Comparison of ENCODE assay signal across 23 mouse cellular contexts in the genomic region with DNA sequence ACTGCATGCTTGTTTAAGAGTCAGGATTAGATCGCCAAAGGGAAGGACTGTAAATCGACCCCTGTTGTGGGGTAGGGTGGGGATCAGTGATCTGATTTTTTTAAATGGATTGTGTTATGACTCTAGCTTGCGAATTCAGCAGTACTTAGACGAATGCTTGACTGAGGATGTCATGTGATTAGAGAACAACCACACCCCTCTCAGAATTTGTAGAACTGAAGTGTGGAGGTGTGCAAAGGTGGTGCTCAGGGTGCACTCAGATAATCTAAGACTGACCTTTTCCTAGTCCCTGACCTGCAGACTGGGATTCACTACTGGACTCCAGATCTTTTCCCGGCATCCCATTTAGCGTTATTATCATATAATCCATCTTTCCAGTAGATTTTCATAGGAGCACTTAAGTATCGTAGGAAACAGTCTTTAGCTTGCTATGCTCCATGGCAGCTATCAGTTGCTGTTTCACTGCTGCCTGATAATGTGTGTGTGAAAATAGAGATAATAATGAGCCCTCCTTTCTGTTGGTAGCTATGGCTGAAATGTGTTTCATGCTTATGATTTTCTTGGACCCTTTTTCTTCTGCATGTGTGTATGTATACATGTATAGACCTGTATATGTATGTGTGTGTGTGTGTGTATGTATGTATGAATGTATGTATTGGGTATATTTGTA. TPM values are rescaled to one million over a fixed set of nuclear protein-coding genes. Genes with fewer than 3 reads are reported as not detected.
A peak's percentile ranks its signal among the peaks of the same experiment; 100 is the strongest.
DNase-seq lines count a peak whose midpoint lies in the region; ATAC-seq and TF ChIP-seq lines count a peak whose summit lies in the region.
"Had no signal": no experiment of that assay in that cellular context is flagged by ENCODE, and none has a peak within 500 bp of the region (broad histone marks: within the 10 kb centered on the region; RNA-seq: fewer than 3 reads in every experiment).

No protein-coding gene starts in this region.

- H3K9me3 ChIP-seq in lung, embryonic 14.5 days (ENCODE audit: low read depth, low read length), result no peaks in the 10 kb centered on the region
- H3K9me3 ChIP-seq in MEL (replicated peaks; ENCODE audit: insufficient read depth, low read length), result no peaks in the 10 kb centered on the region
- H3K9me3 ChIP-seq in liver, embryonic 13.5 days (replicated peaks), result no peaks in the 10 kb centered on the region
- H3K9me3 ChIP-seq: embryonic facial prominence, embryonic 12.5 days; forebrain, embryonic 10.5 days; hindbrain, embryonic 10.5 days; limb, embryonic 10.5 days; neural tube, embryonic 13.5 days had no signal

- H3K27me3 ChIP-seq in heart, adult 2 months (ENCODE audit: control insufficient read depth, insufficient read depth, low read length), result no peaks in the 10 kb centered on the region
- H3K27me3 ChIP-seq in lung, embryonic 14.5 days (ENCODE audit: insufficient read depth, low read length), result no peaks in the 10 kb centered on the region
- no peaks in the 10 kb centered on the region for H3K27me3 ChIP-seq in MEL (ENCODE audit: control insufficient read depth in 1 of 2, insufficient read depth in 2 of 2, low read length in 2 of 2)
- no peaks in the 10 kb centered on the region for H3K27me3 ChIP-seq in liver, embryonic 13.5 days
- H3K27me3 ChIP-seq: CH12.LX; embryonic facial prominence, embryonic 12.5 days; neural tube, embryonic 13.5 days had no signal

- no peaks in the 10 kb centered on the region for H3K79me2 ChIP-seq in heart, adult 2 months (replicated peaks; ENCODE audit: control insufficient read depth, insufficient read depth, low read length)
- no peaks in the 10 kb centered on the region for H3K79me2 ChIP-seq in MEL (ENCODE audit: control insufficient read depth, insufficient read depth, low read length, poor library complexity)

- no peak overlapping the region for H3K4me2 ChIP-seq in lung, embryonic 14.5 days
- H3K4me2 ChIP-seq in liver, embryonic 13.5 days, result no peak overlapping the region
- H3K4me2 ChIP-seq: embryonic facial prominence, embryonic 12.5 days; neural tube, embryonic 13.5 days had no signal

- no peak overlapping the region for H3K4me3 ChIP-seq in heart, adult 2 months
- H3K4me3 ChIP-seq in lung, embryonic 14.5 days (ENCODE audit: low read depth, low read length), result no peak overlapping the region
- no peak overlapping the region for H3K4me3 ChIP-seq in MEL (ENCODE audit: control insufficient read depth in 1 of 2, insufficient read depth in 1 of 2, low read depth in 2 of 2, low read length in 2 of 2)
- H3K4me3 ChIP-seq in liver, embryonic 13.5 days (replicated peaks), result no peak overlapping the region
- H3K4me3 ChIP-seq: embryonic facial prominence, embryonic 12.5 days; forebrain, embryonic 10.5 days; hindbrain, embryonic 10.5 days; left cerebral cortex, adult 2 months; limb, embryonic 10.5 days; neural tube, embryonic 13.5 days had no signal

- DNase-seq in heart, adult 2 months, result no peak
- no peak for DNase-seq in heart, adult 8-10 months (ENCODE audit: low spot score)
- DNase-seq in lung, embryonic 14.5 days, result no peak
- DNase-seq in lung, adult 18-20 months, result no peak
- DNase-seq in MEL (ENCODE audit: low read depth, low spot score), result no peak
- DNase-seq in liver, embryonic 13.5 days, result no peak
- DNase-seq in urinary bladder, postnatal 4 days (ENCODE audit: low spot score in 2 of 2), result no peak
- DNase-seq: adrenal gland, adult 8-10 months; cerebellum, adult 9-11 months; forebrain, postnatal 0 days; kidney, adult 2 months; layer of hippocampus, adult 9-11 months; lung, postnatal 36 days; thymus, postnatal 25 days had no signal

- no peak for TF ChIP-seq EP300 in heart, adult 2 months (IDR thresholded peaks at IDR 0.05; ENCODE audit: insufficient read depth, low read depth, low read length)
- TF ChIP-seq EP300 in MEL (IDR thresholded peaks at IDR 0.05; ENCODE audit: low read depth in 1 of 2, low read length in 2 of 2), result peak; percentile 56 to 76

- intact Hi-C loops in heart, adult 2 months (cut with DNase I), result loop anchor here (2.0 to 5.0 kb wide), 2 partner anchors 50 to 87 kb away; no protein-coding TSS in a partner anchor

- TF ChIP-seq CTCF in heart, adult 2 months (IDR thresholded peaks at IDR 0.05), result no peak
- TF ChIP-seq CTCF in lung, embryonic 14.5 days (IDR thresholded peaks at IDR 0.05; ENCODE audit: low read depth), result no peak
- no peak for TF ChIP-seq CTCF in MEL (IDR thresholded peaks at IDR 0.05 in 2 of 3, conservative IDR thresholded peaks at IDR 0.05 in 1 of 3; ENCODE audit: control insufficient read depth in 1 of 3, insufficient read depth in 1 of 3, low read depth in 2 of 3, low read length in 3 of 3, poor library complexity in 1 of 3, severe bottlenecking in 1 of 3)

- no peak for TF ChIP-seq POLR2A in heart, adult 2 months (IDR thresholded peaks at IDR 0.05; ENCODE audit: insufficient read depth, low read depth, low read length)
- TF ChIP-seq POLR2A in MEL (IDR thresholded peaks at IDR 0.05; ENCODE audit: control insufficient read depth in 1 of 2, insufficient read depth in 1 of 2, low read depth in 1 of 2, low read length in 2 of 2, poor library complexity in 1 of 2), result no peak

- no peak for ATAC-seq in lung, embryonic 14.5 days (ENCODE audit: insufficient read depth)
- 0 out of 2 replicates have a peak, but pooled peaks have one; percentile 42 for ATAC-seq in liver, embryonic 13.5 days (ENCODE audit: low read depth)

- H3K36me3 ChIP-seq in heart, adult 2 months (ENCODE audit: control insufficient read depth, insufficient read depth, low read length), result no peaks in the 10 kb centered on the region
- H3K36me3 ChIP-seq in lung, embryonic 14.5 days (ENCODE audit: insufficient read depth), result no peaks in the 10 kb centered on the region
- peaks cover 0 to 21% of the 10 kb centered on the region in 2 experiments; a peak in 2 of 4 replicates for H3K36me3 ChIP-seq in MEL (ENCODE audit: control insufficient read depth in 1 of 2, insufficient read depth in 2 of 2, low read length in 2 of 2)
- no peaks in the 10 kb centered on the region for H3K36me3 ChIP-seq in liver, embryonic 13.5 days
- H3K36me3 ChIP-seq: embryonic facial prominence, embryonic 12.5 days; forebrain, embryonic 10.5 days; hindbrain, embryonic 10.5 days; limb, embryonic 10.5 days; neural tube, embryonic 13.5 days had no signal

- WGBS in heart, adult 2 months, result 64% methylated on average over 7 of the region's 7 CpGs
- WGBS in lung, embryonic 14.5 days, result 55% methylated on average over 7 of the region's 7 CpGs
- 44% methylated on average over 7 of the region's 7 CpGs for WGBS in liver, embryonic 13.5 days (ENCODE audit: insufficient replicate concordance)

- no peak for TF ChIP-seq RAD21 in MEL (IDR thresholded peaks at IDR 0.05; ENCODE audit: low read depth, low read length)

- no peak overlapping the region for H3K9ac ChIP-seq in heart, adult 2 months (ENCODE audit: low read depth, low read length)
- H3K9ac ChIP-seq in lung, embryonic 14.5 days, result no peak overlapping the region
- no peak overlapping the region for H3K9ac ChIP-seq in MEL (ENCODE audit: control insufficient read depth, low read depth, low read length, poor library complexity, severe bottlenecking)
- H3K9ac ChIP-seq in liver, embryonic 13.5 days, result no peak overlapping the region
- H3K9ac ChIP-seq: embryonic facial prominence, embryonic 12.5 days; forebrain, postnatal 0 days; liver, embryonic 14.5 days; neural tube, embryonic 13.5 days had no signal

- peak overlapping the region; percentile 49 for H3K27ac ChIP-seq in heart, adult 2 months
- 0 out of 2 replicates have a peak overlapping the region, but pooled peaks have one; percentile 14 for H3K27ac ChIP-seq in lung, embryonic 14.5 days (ENCODE audit: low read depth)
- no peak overlapping the region for H3K27ac ChIP-seq in MEL (ENCODE audit: control insufficient read depth, low read depth, low read length)
- H3K27ac ChIP-seq in liver, embryonic 13.5 days, result no peak overlapping the region
- H3K27ac ChIP-seq: embryonic facial prominence, embryonic 12.5 days; forebrain, embryonic 10.5 days; hindbrain, embryonic 10.5 days; left cerebral cortex, adult 2 months; limb, embryonic 10.5 days; liver, embryonic 14.5 days; neural tube, embryonic 13.5 days had no signal

- H3K4me1 ChIP-seq in heart, adult 2 months (ENCODE audit: control insufficient read depth, insufficient read depth, low read length), result no peaks in the 10 kb centered on the region
- H3K4me1 ChIP-seq in lung, embryonic 14.5 days (ENCODE audit: insufficient read depth), result peaks cover 15% of the 10 kb centered on the region
- H3K4me1 ChIP-seq in MEL (ENCODE audit: control insufficient read depth in 1 of 2, insufficient read depth in 2 of 2, low read length in 2 of 2), result peaks cover 11 to 34% of the 10 kb centered on the region in 2 experiments
- H3K4me1 ChIP-seq in liver, embryonic 13.5 days (replicated peaks), result peaks cover 55% of the 10 kb centered on the region

TF ChIP-seq in MEL, 35 proteins besides CTCF, POLR2A, EP300 and RAD21 (continues in another document):
- TF ChIP-seq ELF1 (IDR thresholded peaks at IDR 0.05; ENCODE audit: low read depth, low read length), result no peak
- peak; percentile 19; the same call in 1 of the 2 replicates for TF ChIP-seq SIN3A (IDR thresholded peaks at IDR 0.05; ENCODE audit: low read length)
- TF ChIP-seq POLR2AphosphoS5 (IDR thresholded peaks at IDR 0.05; ENCODE audit: borderline replicate concordance, low read depth, low read length), result no peak
- no peak for TF ChIP-seq ZNF384 (IDR thresholded peaks at IDR 0.05; ENCODE audit: low read depth, low read length)
- TF ChIP-seq NRF1 (IDR thresholded peaks at IDR 0.05; ENCODE audit: insufficient read depth, low read depth, low read length, poor library complexity, severe bottlenecking), result no peak
- no peak for TF ChIP-seq NELFE (IDR thresholded peaks at IDR 0.05; ENCODE audit: low read depth, low read length)
- TF ChIP-seq CHD2 (IDR thresholded peaks at IDR 0.05; ENCODE audit: low read length), result no peak

RNA-seq across cellular contexts. Expression of a gene that starts 20.3 kb away (rescaled TPM):
- under 1 TPM; 0.23 to 0.30 TPM for total RNA-seq in heart, adult 2 months (2021)
- polyA plus RNA-seq in heart, adult 2 months (2012; rRNA removed), result 0.12 and 0.31 TPM in 2 replicates
- total RNA-seq in heart, adult 8-10 months (2022), result under 1 TPM in 2 of 4 experiments, not detected in 2; 0.13 to 0.23 TPM
- 0.80 and 0.84 TPM in 2 replicates for polyA plus RNA-seq in lung, embryonic 14.5 days (2014; fragmentation: Nextera tagmentation; extraction: Ambion mirVana)
- not detected in 2 replicates for total RNA-seq in MEL (2012; rRNA removed)
- not detected for polyA plus RNA-seq in MEL (2012; ENCODE audit: insufficient read depth in 1 of 2, insufficient read length in 2 of 2, low read depth in 1 of 2, low replicate concordance in 2 of 2, missing spikeins in 1 of 2)
- 1.3 and 1.5 TPM in 2 replicates for polyA plus RNA-seq in liver, embryonic 13.5 days (2015; fragmentation: Nextera tagmentation; extraction: Ambion mirVana)
- total RNA-seq: forebrain, postnatal 0 days; left cerebral cortex, adult 2 months had no signal
- polyA plus RNA-seq: cortical plate, adult 2 months had no signal

RNA-seq across cellular contexts. Expression of a gene that starts 31.5 kb away (rescaled TPM):
- total RNA-seq in heart, adult 2 months (2021), result 1 to 10 TPM; 4.3 to 4.4 TPM
- polyA plus RNA-seq in heart, adult 2 months (2012; rRNA removed), result 3.4 and 6.7 TPM in 2 replicates
- 1 to 10 TPM; 2.0 to 4.6 (median 2.9) TPM for total RNA-seq in heart, adult 8-10 months (2022)
- polyA plus RNA-seq in lung, embryonic 14.5 days (2014; fragmentation: Nextera tagmentation; extraction: Ambion mirVana), result 11.7 and 14.7 TPM in 2 replicates
- total RNA-seq in MEL (2012; rRNA removed), result 0.08 and 0.10 TPM in 2 replicates
- under 1 TPM in 1 of 2 experiments, not detected in 1; 0.13 TPM for polyA plus RNA-seq in MEL (2012; ENCODE audit: insufficient read depth in 1 of 2, insufficient read length in 2 of 2, low read depth in 1 of 2, low replicate concordance in 2 of 2, missing spikeins in 1 of 2)
- 2.8 and 5.0 TPM in 2 replicates for polyA plus RNA-seq in liver, embryonic 13.5 days (2015; fragmentation: Nextera tagmentation; extraction: Ambion mirVana)

Comparison
In these comparisons a context has a peak if more than half of its experiments do, and no peak if none do; other contexts are left out.
1. H3K27ac ChIP-seq: peak in heart, adult 2 months (single experiment) and lung, embryonic 14.5 days (single experiment); none in MEL (single experiment) and liver, embryonic 13.5 days (single experiment).